Mouse (Mus musculus): ENCODE data around the gene Dennd1a.
A peak's percentile ranks its signal among the peaks of the same experiment; 100 is the strongest.

The Dennd1a gene

DNA sequence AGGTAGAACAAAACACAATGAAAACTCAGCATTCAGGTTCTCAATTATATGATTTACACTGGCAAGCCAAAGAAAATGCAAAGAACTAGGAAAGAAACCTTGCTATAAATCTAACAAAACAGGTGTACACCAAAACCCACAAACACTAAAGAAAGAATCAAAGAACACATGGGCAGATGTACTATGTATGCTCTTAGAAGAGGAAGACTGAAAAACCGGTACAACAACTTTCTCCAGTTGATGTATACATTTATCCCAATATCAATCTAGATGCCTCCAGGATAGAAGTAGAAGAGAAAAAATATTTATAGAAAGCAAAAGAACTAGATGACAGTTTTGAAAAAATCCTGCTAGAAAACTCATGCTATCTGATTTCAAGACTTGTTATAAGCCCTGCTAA is 184.5 kb downstream of the Dennd1a start:
- DNase-seq, result no peak

DNA sequence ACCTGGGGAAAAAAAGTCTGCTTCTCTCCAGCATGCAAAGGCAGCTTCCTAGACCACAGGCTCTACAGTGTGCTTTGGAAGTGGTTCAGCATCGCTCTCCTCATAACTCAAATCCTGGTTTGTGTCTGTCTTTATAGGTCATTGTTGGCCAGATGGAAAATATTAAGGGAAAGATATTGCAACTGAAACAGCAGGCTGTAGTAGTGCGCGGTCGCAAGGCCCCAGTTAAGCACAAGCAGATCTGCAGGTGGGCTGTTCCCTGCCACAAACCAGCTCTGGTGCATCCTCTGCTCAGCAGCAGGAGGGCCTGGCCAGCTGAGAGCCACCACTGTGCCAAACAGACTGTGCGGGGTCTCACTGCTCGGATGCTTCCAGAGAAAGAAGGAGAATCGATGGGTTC is 186.9 kb downstream of the Dennd1a start:
- DNase-seq, result peak; percentile 11

DNA sequence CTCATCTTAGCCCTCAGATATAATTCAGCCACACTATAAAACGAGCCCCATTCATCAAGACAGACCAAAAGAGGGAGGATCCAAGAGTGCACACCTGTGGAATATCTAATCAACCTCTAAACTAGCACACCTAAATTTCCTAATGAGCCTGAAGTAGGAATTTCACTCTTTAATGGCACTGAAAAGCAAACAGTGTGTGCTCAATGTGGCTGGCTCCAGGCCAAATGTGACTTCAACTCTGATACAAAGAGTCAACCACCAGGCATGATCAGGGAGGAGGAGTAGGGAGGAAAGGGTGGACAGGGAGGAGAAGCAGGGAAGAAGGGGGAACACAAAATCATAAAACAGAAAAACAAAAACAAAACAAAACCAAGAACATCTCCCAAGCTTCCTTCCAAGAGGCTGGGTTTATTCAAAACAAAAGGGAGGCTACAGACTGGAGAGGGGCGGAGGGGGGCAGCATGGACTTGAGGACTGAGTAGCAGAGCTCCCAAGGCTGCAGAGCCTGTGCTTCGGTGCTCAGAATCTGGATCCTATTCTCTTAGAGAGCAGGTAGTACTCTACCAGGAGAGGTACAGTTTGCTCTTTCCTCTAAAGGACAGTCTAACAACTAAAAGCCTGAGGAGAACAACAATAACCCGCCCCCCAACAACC is 187.9 kb downstream of the Dennd1a start:
- peak; percentile 53 for DNase-seq

DNA sequence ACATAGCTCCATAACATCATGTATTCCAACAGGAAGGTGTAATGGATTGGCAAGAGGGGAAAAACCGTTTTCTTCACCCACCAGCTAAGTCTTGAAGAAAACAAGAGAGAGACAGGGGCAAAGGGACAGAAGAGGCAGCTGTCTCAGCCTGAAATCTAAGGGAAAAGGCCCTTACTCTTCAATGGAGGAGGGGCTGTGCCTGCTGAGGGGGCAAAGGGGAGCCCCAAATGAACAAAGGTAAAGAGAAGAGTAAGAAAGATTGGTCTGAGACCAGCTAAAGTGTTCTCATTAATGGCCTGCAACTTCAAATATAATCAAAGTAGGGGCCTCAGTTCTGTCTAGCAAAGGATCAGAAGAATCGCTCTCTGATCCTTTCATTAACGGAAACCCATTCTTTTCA is 189.7 kb downstream of the Dennd1a start:
- DNase-seq, result no peak

DNA sequence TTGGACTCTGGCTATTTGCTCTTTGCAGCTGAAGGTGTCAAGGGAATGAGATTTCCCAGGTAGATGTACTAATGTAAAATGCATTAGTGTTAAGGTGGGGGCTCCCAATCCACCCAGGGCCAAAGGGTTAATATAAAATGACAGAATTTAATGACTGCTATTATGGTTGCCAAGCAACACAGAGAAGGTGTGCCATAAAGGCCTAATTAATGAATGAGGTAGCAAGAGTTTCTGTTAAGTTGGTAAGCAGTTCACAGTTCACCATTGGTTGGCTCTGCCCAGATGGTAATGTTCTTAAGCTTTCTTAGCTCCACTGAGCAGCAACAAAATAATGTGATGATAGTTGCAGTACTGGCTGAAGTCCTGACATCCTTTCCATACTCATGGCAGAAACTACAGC is 190.9 kb downstream of the Dennd1a start:
- no peak for DNase-seq

DNA sequence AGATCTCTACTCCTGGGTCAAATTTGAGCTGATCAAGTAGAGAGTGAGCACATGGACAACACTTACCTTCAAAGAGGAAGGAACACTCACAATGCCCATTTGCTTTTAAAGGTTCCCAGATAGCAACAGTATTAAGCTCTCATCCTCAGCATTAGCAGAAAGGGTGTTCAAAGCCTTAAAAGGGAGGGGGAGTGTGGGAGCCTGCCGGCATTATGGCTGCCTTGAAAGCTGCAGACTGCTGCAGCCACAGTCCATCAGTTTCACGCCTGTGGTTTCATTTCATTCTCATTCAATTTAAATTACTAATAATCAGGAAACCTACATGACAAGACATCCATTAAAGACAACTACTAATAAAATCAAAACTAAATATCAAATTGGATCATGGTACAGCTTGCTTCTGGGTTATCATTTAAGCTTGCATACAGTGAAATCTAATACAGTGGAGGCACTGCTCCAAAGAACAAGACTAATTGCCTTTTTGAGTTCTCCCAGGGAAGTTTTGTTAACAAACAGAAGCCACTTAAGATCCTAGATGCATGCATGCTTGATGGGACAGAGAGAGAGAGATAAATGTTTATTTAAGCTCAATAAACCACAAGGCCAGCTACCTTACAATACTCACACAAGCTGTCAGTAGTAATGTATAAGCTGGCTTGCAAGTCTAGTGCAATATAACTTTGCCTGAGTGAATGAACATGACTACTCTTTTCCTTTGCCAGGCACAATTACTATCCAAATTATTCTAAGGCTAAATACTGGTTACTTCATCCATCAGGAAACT is 192.6 kb downstream of the Dennd1a start:
- DNase-seq, result no peak

DNA sequence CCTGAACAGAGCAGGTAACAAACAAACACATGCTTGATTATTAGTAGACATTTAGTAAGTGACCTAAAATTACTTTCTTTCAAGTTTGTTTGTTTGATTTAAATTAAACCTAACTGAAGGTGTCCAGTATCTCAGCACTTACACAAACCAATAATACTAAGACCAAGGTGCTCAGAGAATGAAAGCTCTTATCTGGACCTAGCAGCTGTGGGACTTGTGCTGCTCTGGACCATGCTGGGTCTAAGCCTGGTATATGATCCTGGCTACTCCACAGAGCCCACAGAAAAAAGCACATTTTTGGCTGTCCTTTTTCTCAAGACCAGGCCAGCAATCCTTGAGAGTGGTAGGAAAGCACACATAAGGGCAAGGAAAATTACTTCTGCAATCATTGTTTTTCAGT is 193.2 kb downstream of the Dennd1a start:
- no peak for DNase-seq

DNA sequence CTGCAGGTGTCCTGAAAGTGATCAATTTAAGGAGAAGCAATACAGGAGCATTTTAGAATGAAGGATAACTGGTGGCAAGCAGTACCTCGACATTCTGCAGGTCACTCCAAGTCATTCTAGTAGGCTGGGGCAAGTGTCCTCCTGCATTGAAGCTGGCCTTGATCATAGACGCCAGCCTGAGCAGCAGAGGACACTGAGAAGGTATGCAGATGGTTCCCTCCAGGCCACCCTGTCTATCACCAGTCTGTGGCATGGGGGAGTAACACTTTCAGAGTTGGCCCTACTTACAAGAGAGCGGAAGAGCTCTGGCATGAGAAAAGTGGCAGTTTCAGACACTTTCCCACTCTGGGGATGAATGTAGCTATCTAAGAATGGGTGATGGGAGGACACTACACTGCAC is 193.9 kb downstream of the Dennd1a start:
- DNase-seq, result no peak

DNA sequence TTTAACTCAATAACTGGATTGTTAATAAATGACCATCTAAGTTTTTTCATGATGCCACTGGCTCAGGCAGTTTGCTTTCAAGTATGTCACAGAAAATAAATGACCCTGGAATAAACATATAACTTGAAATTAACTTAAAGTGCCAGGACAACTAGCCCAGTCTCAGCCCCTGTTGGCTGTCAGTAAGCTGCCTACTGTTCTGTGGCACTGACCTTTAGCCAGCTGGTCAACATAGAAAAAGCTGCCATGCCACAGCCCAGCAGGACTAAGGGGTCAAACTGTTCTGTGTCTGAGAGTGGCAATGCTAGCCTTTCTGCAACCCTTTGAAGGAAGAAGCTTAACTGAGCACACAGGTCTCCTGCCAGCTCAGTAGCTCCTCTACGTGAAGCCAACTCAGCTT is 198.8 kb downstream of the Dennd1a start:
- DNase-seq, result peak; percentile 34

DNA sequence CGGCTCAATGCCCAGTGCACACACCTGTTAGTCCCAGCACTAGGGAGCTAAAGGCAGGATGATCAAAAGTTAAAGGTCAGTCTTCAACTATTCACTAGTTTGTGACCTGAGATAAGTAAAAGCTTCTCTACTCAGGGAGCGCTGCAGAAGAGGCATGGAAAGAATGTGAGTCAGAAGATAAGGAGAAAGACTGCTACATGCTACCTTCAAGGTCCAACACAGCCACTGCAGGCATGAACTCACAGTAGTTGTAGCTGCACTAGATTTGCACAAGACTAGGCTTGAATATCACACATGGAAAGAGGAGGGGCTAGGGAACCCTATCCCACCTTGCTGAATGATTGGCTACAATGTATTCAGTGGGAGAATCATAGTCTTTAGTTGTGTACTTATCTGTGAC is 202.1 kb downstream of the Dennd1a start:
- no peak for DNase-seq

DNA sequence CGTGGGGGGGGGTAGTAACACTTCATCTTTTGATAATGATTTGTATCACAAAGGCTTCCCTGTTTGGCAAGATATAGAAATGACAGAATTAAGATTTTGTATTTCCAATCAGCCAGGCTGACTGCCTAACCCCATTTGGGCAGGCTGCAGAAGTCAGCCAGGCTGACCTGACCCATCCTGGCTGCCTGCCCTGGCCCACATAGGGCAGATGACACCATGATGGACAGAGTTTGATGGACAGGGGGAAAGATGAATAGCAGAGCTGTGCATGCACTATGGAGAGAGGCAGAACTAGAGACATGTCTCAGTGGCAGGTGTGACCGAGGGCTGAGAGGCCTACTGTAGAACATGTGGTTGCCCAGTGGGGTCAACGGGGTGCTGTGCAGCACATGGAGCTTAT is 203.9 kb downstream of the Dennd1a start:
- no peak for DNase-seq

DNA sequence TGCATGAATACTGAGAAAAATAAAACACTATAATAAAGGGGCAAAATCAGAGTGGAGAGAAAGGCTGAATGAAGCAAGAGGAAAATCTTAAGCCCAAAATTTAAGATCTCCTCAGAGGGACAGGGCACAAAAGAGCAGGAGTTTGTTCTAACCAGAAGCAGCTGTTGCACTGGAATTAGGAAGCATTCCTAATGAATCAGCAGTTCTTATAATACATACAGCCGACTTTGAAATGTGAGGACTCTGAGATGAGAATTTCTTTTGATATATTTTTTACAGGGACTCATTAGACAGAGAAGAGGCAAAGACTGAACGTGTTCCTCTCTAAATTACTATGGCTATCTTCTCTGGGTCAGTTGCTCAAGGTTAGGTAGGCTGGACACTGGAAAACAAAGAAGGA is 212.7 kb downstream of the Dennd1a start:
- DNase-seq, result no peak

DNA sequence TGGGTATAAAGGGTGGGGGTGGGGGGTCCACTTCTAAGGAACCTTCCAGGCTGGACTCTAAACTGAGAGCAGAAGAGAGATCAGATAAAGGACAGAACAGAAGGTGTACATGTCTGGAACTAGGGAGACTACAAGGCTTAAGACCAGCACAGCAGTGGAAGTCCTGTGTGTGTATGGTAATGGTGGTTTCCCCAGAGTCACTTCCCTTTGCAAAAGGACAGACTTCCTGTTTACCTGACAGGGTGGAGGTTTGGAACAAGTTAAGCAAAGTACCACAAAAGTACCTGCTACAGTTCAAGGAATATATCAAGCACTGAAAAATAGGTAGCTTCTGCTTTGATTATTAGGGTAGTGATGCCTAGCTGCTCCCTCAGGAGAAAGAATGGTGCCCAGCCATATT is 215.1 kb downstream of the Dennd1a start:
- no peak for DNase-seq

DNA sequence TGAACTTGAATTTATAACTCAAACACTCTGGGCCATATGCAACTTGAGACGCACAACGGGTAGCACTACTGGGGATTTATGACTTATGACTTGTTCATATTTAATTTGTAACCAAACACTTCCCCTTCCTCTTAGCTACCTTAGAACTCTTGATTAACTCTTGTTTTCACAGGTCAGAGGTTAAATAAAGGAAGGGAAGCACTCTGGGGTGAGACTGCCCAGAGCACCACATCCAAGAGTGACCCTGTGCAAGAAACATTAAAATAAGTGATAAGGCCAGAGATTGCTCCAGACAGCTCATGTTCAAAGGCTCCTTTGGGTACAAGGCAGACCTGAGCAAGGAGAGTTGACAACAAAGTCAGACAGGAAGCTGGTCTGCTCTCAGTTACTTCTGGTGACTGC is 219.0 kb downstream of the Dennd1a start:
- no peak for DNase-seq

DNA sequence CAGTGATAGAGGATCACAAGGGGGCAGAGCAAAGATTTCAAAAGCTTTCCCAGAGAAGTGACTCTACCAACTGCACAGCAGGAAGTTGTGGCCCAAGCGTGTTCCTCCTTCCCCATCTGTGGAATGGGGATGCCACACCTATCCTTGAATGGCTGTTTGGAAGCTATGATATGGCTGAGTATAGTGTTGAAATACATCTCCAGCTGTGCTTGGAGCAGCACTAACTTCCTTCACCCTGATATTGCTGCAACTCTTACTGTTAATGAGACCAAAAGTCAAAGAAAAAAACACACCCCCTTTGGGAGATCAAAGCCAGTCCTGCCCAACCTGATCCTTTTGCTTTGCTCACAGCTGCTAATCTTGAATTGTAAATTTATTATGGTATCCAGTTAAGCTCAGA is 221.3 kb downstream of the Dennd1a start:
- no peak for DNase-seq

DNA sequence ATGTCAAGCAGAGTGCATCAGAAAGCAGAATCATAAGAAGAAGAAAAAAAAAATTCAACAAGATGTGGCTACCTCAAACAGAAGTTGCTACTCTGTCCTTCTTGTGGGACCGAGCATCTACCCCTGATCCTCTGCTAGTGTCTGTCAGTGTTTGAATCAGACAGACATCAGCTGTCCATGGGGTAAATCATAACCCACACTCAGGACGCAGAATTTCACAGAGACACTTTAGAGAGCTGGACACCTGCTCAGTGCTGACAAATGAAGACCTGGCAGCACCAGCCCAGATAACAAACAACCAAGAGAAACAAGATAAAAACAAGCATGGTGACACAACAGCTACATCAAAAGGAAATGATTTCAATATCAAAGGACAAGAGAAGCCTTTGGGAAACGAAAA is 222.9 kb downstream of the Dennd1a start:
- no peak for DNase-seq

DNA sequence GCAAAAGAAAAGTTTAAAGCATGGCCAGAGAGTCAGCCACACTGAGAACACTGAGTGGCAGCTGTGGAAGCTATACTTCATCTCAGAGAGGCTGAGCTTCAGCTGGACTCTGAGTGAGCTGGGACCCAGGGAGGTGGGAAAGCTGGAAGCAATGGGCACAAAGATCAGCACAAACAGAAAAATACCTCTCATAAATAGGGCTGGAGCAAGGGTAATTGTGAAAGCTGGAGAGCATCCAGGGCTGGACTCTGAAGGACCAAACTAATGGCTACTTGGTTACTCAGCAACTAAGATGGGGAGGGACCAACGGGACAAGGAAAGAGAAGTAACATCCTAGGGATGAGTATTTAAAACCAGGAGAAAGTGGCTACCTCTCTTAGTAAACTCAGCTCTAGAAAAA is 225.0 kb downstream of the Dennd1a start:
- peak; percentile 43 for DNase-seq

DNA sequence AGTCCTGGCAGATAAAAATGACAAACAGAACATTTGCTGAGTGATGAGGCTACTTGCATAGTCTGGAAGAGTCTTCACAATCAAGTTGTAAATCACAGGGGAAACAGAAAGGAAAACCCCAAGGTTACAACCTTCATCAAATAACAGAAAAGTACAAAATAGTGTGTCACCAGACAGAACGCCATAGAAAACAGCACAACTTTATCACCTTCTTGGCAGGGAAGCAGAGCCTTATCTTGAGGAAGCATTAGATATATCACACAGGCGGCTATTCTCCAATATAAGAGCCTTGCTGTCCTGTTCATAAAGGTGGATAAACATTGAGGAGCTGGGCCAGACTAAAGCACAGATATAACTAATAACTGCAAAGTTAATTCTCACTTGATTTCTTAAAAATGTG is 225.7 kb downstream of the Dennd1a start:
- no peak for DNase-seq

DNA sequence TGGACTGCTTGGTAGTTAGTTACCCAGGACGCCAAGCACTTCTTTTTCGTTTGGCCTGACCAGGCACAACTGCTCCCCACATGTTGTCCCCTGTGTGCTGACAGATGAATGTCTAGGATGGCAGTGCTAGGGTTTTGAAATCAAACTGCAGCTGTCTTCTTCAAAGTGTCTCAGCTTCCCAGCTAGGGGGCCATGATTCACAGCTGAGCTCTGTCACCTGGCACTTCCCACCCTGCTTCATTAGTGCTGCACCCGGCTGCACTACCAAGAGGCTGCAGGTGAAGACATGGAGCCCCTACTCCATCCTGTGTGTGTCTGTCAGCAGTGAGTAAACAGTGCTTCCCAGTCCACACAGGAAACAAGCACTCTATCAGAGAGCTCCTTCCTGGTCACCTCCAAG is 234.8 kb downstream of the Dennd1a start:
- DNase-seq, result no peak

DNA sequence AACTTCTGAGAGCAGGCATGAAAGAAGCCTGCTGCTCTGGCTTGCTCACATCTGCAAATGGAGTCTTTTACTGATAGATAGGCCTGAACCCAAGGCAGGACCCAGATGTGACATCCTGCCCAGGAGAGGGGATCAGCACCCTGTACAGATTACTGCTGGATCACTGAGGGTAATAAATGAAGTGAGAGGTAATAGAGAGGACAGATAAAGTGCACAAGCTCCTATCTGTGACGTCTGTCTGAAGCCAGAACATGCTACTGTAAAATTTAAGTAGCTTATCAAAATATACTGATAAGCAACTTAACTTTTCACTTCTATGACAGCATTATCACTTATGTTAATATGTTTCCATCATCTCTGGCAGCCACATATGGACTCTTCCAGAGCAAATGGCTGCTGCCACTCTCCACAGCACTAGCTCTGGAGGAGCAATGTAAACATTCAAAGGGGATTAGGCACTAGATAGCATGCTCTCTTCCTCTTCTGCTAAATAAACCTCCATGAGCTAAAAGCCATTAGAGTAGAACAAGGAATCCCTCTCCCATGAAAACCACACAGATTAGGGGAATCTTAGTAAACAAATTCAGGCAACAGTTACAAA is 235.6 kb downstream of the Dennd1a start:
- no peak for DNase-seq

DNA sequence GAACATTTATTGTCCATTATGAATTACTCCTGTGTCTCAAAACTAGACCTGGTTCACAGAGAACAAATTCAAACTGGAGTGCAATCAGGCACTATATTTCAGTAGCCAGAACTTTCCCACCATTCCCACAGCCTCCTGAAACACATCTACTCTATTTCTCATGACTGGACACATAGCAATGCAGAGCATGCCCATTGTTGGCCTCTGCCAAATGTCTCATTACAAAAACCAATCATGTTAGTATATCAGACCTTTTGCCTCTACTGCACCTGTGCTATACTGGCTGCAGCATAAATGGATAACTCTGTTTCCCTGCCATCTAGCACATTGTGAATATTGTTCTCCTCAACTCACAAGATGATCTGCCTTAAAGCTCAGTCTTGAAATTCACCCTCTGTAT is 238.2 kb downstream of the Dennd1a start:
- DNase-seq, result no peak

DNA sequence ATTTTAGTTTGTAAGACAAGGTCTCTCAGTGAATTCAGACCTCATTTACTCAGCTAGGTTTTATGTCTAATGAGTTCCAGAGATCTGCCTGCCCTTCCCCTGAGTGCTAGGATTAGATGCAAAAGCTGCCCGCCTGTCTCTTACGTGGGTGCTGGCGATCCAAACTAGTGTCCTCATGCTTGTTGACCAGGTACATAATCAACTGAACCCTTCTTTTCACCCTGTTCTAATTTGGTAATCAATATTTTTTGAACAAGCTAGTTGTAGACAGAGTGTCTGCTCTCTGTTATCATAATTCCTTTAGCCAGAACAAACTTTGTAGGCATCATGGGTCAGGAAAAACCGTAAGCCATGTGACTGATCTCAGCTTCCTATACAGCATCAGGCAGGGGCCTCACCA is 241.9 kb downstream of the Dennd1a start:
- DNase-seq, result no peak

DNA sequence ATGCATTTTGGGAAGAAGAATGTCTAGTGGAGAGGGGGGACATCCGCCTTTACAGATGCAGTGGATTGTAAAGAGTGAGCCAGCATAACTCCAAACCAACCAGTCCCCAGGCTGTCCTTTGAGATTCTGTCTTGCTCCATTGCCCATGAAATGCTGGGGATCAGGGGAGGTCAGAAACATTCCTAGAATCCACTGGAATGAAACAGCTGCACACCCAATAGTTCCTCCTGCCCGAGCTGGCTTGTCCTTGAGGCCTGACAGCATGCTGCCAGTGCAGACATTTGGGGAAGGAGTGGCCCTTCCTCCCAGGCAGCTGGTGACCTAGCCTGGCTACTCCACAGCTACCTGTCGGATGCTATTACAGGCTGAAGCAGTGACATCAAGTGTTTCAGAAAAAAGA is 246.3 kb downstream of the Dennd1a start:
- DNase-seq, result peak; percentile 76

DNA sequence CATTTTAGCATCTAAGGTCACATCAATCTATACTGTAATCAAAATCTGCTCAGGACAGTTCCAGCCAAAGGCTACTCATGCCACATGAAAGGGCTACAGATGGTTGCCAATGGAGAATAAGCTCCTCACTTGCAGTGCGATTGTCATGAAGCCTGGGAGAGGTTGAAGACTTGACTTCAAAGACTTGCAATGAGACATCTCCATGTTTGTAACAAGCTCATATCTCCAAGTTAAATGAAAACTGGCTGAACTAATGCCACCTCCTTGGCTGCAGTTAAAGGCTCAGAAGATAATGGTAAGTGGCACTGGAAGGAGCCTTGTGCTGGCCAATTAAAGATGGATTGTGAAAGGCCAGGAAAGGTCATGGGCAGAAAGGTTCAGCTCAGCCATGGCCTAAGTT is 247.6 kb downstream of the Dennd1a start:
- no peak for DNase-seq

DNA sequence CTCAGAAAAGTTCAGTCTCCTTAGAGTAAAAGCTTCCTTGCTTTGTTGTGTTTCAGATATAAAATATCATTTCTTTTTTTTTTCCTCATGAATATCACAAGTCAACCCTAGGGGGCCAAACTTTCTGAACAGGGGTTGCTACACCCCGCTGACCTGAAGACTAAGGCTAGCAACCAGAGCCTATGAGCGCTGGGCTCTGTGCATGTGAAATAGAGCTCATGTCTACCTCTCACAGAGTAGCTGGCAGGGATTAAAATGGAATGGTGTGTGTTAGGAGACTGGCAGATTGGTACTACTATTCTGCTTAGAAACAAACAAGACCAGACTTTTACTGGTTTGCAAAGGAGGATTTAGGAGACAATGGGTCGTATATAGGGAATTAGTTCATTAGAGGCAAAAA is 258.9 kb downstream of the Dennd1a start:
- DNase-seq, result no peak
